Mouse (Mus musculus) 3T3-L1 (cell line): ENCODE measurements around the gene Lhfpl2.
"Not testable (repeated sequence)": the region's sequence is repeated elsewhere in the genome, so short reads cannot be mapped to it uniquely, and the experiment has no call there.

ENCODE experiments used
- DNase-seq: peaks from one replicate; pipeline ENCODE4 v3.0.0-alpha.2; 2015; ENCODE audit warnings: low read depth, low spot score

Gene Lhfpl2

DNA sequence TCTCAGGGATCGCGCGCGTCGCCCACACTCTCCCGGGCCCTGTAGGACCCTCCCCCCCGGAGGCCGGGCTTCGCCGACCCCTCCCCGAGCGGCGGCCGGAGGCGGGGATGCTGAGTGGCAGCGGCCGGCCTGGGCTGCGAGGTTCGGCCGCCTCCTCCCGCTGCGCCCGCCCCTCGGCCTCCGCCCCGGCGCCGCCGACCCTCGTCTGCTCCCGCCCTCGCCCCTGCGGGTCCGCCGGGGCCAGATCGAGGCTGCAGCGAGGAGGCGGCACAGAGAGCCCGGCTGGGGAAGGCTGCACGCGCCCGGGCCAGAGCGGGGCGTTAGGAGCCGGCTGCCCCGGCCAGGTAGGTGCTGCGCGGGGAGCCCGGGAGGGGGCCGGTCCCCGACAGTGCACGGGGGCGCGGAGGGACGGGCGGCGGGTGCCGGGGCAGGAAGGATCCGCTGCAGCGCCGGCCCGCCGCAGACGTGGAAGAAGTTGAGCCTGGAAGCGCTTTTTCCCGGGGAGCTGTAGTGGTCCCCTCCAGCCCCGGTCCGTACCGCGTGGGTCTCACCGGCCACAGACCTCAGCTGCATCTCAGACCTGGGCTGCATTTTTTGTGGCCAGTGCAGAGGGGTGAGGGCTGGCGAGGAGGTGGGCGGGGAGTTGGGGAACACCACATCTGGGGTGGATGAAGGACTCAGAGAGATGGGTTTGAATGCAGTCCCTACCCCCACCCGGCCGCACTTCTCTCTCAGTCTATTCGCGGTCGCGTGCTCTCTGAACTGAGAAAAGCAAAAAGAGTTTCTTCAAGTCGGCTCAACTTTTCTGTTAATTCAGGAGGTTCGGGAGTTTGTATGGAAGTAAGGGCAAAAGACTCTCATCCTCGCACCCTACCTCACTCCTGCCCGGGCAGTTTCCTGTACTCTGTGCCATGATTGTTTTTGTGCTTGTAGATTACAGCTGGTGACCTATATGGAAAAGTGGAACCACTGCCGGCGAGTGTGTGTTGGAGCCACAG lies at the start of gene Lhfpl2:
TSS of gene Lhfpl2 (plus strand) at position 234 of the 998 bp plus-strand sequence.
- peak; percentile 61 for DNase-seq

DNA sequence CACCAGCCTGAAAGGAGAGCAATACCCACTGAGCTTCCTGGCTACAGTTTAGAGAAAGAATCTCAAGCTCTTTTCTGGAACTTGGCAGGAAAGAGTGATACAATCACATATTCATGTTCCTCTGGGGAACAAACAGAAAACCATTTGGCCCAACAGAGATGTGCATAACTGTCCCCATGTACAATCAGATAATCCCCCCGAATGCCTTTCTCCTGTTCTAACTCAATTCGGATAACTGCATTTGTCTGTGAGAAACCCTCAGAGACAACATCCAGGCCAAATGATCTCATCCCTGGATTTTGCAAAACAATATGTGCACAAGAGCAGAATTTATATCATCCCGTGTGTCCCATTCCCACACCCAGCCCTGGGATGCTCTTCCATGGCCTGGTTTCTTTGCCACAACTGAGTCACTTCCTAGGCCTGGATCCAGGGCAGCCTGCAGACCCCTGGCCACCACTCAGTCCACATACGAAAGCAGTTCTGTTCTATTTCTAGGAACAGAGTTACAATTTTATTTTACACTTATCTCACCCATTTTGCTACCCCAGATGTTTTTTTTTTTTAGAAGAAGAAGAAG lies 45.5 kb upstream of the Lhfpl2 start:
- no peak for DNase-seq

DNA sequence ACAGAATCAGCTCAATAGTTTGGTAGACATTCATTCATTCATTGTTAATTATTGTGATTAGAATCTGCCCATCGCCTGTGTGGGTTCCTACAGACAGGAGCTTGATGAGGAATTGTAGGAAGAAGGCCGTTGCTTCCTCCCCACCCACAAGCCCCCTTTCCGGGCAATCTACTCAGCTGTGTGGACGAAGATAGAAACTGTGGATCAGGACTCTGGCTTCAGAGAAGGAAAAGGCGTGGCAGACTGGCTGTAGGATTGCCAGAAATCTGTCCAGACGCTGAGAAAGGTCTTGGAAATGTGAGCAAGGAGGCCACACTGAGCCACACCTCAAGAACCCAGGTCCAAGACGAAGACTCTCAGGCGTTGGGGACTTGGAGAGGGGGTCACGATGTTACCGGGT lies 43.6 kb upstream of the Lhfpl2 start:
- DNase-seq, result no peak

DNA sequence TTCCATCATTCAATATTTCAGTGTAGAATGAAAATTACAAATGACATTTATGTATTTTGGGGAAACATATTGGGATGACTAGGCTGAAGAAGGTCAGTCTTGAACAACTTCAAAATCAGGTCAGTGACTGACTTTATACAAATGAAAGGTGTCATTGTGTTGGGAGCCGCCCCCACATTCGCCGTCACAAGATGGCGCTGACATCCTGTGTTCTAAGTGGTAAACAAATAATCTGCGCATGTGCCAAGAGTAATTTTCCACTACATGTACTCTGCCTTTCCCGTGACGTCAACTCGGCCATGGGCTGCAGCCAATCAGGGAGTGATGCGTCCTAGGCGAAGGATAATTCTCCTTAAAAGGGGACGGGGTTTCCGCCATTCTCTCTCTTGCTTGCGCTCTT lies 33.0 kb upstream of the Lhfpl2 start:
- DNase-seq, result not testable (repeated sequence)

DNA sequence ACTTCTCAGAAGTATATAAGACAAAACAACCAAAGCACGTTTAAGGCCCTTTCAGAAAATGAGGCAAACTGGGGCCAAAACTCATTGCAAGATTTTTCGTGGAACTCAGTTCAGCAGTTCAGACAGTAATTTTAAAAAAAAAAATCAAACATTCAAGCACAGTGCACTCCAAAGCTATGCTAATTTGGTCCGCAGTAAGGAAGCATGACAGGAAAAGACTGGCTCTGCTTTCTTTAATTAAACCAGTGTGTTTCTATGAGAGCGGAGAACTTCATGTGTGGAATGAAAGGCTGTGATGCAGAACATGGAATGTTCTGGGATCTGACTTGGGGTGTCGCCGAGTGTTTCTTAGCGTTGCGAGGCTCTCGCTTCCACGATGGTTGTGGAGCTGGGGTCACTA lies 28.4 kb upstream of the Lhfpl2 start:
- no peak for DNase-seq

DNA sequence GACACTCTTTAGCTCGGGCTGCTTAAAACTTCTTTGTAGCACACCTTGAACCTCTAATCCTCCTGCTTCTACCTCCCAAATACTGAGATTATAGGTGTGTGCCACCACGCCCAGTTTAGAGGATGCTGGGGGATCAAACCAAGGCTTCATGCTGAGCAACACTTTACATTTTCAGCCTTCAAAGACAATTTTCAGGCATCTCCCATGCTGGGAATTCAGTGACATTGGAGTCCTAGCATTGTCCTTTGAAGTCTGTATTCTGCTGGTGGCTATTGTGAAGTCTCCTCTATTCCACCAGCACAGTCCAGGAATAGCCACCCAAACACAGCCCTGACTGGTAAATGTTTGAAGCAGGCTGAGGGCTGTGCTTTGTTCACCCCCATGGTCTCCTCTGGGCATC lies 27.0 kb upstream of the Lhfpl2 start:
- DNase-seq, result no peak

DNA sequence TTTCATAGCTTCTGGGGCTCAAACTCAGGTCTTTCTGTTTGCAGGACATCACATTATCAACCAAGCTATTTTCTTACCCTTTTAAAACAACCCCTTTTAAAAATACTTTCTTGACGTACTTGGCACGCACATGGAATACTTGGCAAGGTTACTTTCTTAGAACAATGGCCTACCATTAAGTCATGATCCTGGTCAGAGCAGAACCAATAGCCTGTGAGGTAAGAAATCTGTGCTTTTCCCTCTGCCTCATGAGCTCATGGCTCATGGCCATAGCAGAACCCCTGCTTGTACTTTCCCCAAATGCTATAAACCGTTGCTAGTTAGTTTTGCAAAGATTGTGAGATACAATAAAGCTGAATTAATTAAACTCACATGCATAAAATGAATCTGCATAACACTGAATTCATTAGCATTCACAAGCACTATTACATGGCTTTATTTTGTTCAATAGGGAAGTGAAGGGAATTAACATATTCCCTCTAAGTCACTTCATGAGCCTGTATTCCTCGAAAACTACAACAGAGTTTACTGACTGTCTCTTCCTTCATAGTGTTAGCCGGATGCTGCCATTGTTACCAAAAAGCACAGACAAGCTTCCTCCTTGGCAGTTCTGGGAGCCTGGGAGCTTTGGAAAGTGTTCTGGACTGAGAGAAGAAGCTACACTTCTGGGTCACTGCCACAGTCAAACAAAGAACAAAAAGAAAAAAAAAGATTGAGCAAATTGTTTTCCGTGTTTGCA lies 20.1 kb upstream of the Lhfpl2 start:
- no peak for DNase-seq

DNA sequence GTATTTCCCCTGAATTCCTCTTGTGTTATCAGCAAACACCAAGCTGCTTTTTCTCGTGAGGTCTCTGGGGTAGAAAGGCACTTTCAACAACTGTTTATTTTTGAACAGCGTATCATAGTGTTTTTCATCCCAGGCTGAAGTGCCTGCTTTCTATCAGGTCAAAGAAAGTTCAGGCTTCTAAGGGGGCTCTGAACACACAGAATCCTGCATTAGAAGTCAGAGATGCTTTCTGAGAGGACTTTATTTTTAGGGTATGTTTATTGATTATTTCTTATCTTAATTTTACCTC lies 19.6 kb upstream of the Lhfpl2 start:
- DNase-seq, result no peak

DNA sequence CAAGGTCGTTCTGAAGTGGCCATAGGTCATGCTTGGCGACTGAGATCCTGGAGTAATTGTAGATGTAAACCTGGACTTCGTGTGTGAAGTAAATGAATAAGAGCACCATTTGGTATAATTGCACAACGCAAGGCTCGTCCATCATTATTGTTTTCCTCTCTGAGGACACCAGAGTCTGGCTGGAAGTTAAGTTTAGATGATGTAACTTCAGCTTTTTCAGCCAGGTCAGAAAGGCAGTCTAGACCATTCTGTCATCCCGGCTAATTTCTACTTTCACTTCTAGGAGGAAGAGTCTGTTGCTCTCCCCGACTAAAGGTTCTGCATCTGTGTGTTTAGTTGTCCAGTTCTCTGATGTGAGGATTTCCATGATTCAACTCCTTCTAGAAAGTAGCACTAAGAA lies 7.6 kb upstream of the Lhfpl2 start:
- peak; percentile 58 for DNase-seq

DNA sequence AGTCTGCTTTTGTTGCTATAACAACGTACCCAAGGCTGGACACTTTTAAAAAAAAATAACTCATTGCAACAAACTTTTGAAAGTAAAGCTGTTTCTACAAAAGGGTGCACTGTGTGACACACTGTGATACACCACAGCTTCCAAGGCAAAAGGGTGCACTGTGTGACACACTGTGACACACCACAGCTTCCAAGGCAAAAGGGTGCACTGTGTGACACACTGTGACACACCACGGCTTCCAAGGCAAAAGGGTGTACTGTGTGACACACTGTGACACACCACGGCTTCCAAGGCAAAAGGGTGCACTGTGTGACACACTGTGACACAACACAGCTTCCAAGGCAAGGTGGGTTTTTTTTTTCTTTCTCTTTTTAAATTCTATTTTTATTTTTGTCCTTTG lies 6.8 kb upstream of the Lhfpl2 start:
- DNase-seq, result no peak

DNA sequence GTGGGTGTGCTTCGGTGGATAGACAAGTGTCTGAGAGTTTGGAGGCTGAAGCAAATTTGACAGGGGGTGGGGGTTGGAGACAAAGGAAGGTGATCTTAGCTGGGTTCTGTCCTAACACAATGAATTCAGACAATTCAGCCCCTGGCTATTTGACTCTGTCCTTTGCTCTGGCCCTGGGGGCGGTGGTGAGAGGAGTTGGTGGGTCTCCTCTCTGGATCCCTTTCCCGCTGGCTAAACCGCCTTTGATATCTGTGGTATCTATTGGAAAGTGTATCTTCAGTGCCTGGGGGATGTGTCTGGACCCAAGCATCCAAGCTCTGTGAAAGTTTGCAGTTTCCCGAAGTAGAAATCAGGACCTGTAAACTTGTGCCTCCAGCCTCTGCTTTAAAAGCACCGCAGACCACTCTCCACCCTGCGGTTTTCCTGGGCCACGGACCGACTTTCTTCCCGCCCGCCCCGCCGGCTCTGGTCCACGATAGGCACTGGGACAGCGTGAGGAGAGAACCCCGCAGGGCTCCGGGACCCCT lies 497 bp upstream of the Lhfpl2 start:
- DNase-seq, result peak; percentile 31

DNA sequence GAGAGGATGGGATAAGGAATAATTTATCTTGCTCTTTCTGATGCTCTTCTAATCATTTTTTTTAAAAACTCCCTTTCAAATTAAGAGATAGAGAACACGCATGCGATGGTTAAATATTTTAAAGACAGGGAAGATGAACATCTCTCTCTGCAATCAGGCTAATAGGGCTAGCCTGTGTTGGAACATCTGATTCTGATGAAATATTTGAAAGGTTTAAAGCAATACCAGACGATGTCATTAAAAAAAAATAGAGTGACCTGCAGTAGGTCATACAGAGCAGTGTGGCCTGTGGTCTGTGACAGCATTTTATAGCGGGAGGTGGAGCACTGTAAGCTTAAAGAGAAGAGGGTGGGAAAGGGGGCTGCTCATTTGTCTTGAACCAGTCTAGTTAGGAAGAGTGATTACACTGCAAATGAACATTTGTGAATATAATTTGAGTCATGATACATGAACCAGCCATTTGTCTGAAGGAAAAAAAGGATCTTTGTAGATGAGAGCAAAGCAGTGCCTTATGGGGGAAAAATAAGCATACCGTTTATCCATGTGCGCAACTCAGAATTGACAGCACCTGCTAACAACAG lies 1.1 kb downstream of the Lhfpl2 start:
- DNase-seq, result peak; percentile 42

DNA sequence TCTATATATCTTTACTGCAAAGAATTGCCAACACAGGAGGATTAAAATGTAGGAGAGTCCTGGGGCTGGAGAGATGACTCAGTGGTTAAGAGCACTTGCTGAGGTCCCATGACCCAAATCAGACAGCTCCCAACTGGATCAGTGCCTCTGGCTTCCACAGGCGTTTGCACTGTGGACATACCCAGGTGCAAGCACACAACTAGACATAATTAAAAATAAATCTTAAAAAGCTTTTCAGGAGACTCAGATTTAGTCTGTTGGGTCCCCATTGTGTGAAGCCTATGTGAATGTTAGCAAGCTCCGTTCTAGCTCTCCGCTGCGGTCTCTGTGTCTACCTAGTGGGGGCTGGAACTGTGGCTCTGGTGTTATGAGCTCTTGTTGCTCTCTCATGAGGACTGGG lies 1.8 kb downstream of the Lhfpl2 start:
- DNase-seq, result peak; percentile 44

DNA sequence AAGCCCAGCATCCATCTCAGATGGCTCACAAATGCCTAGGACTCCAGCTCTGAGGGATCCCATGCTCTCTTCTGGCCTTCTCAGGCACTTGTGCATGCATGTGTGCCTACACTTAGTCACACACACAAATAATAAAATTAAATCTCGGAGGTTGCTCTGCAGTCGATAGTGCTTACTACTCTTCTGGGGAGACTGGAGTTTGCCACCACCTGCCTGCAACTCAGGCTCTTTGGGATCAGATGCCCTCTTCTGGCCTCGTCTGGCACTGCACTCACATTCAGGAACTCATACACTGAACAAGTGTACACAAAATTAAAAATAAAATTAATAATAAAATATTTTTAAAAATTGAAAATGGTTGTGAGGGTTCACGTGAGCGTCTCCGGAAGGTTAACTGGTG lies 2.2 kb downstream of the Lhfpl2 start:
- peak; percentile 73 for DNase-seq

DNA sequence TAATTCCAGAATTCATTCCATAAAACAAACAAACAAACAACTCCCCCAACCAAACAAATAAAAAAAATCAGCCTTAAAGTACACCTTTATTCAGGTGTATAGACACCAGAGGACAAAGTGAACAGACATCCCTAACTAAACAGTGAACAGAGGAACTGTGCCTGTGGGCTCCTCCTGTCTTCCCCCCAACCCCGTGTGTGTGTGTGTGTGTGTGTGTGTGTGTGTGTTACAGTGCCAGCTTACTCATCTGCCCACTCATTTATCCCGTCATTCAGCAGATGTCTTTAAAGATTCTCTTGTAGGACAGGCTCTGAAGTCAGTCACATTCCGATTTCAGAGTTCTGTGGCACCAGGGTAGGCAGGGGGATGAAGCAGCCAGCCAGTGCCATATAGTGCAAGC lies 2.9 kb downstream of the Lhfpl2 start:
- no peak for DNase-seq

DNA sequence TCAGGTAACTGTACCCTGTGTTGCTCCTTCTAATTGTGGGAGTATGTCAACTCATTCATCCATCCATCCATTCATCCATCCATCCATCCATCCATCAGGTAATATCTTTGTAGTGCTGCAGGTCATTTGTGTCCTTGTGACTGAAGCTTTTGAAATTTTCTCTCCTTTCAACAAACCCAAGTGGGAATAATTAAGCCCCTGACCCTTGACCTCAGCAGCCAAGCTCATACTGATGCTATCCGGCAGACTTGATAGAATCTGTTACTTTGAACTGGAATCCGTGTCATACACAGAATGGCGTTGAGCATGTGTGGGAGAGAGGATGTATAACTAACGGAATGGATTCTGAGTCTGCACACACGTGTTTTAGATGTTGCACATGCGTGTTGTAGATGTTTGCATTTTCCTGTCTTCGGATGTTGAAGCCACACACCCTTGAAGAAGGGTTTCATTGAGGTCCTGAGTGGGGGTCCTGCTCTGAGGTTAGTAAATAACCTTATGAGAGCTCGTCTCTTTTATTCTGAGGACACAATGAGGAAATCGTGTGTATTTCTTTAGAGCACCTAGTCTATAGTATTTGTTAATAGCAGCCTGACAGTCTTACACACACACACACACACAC lies 3.8 kb downstream of the Lhfpl2 start:
- DNase-seq, result no peak

DNA sequence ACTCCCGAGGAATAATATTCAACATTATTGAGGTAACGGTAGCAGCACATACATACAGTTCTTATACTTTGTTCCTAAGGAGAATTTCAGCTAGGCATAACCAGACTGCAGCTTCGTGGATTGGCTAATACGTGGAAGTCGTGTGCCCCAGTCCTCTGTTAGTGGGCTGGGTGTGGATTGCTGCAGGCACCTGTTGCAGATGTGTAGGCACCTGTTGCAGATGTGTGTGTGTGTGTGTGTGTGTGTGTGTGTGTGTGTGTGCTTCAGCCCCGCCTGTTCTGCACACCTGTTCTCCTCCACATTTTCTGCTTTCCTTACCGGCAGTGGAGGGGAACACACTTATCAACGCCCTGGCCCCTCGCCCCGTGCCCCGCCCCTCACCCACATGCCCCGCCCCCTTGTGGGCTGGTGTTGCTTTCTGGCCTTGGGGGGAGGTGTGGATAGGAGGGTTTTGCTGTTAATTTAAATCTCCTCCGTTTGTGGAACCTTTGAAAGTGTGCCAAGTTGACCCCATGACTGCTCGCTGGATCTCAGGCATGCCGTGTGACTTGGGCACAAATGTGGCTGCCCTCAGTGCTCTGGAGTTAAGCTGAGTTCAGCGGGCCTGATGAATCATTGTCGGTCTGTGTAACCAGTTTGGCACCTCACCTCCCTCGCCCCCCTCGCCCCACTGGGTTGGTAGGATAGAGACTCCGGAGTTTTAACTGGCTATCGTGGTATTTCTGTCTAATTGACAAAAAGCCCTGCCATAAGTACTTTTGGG lies 4.9 kb downstream of the Lhfpl2 start:
- DNase-seq, result peak; percentile 52

DNA sequence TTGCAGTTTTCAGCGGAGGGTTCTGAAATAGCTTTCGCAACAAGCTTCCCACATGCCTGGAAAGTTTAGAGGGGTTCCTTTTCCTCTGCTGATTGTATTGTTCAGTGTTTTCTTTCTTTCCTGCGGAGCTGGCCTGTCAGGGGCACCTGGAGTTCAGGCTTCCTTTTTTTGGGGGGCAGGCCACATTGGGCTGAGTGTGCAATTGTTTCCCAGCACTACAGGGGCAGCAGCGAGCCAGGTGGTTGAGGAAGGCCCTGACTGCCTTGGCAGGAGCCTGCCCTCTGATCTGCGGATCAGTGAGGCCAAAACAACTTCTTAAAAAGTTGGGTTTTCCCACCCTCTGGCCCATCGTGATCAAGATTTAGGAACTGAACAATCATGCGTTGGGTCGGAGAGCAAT lies 5.6 kb downstream of the Lhfpl2 start:
- no peak for DNase-seq

DNA sequence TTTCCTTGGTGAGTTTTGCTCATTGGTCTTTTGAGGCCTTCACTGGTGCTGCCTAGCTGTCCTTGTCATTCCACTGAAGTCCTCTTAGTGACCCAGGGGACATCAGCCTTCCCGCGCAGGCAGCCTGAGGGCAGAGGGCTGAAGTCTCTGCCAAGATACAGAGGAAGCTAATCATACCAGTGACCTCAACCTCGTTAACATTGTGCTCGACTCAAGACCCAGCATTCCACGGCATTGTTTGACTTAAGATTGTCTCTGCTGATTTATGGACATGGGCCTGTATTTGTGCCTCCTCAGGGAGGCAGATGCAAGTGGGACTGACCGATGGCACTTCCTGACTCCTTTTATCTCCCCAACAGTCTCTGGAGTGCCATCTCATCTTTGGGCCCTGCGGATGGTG lies 7.0 kb downstream of the Lhfpl2 start:
- no peak for DNase-seq

DNA sequence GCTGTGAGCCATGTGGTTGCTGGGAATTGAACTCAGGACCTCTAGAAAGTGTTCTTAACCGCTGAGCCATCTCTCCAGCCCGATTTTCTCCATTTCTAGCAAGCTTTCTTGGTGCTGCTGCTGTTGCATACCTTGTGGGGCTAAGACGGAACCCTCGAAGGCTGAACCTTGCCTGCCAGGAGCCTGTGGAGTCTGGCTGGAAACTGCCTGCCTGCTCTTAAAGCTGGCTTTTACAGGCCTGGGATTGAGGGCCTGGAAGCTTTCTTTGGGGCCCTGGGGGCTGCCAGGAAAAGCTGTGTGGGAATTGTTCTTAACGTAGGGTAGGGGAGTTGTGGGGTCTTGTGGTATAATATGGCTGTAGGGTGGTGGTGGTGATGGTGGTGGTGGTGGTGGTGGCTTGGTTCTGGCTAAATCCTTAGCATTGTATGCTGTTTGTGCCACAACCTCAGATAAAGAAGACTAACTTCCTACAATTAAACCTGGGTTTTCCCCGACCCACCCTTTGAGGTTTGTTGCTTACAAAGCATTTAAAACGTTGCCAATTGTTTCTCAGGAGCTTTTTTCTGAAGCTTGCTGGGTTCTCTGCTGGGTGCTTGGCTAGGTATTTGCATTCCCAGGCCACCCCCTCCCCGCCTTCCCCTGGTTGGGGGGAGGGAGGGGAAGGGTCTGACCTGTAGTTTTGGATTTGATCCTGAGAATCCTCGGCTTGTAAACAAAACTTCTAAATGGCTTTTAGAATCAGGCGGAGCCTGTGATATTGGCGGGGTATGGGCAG lies 7.9 kb downstream of the Lhfpl2 start:
- no peak for DNase-seq
